21 mouse cellular contexts compared by ENCODE assay signal in the genomic region with DNA sequence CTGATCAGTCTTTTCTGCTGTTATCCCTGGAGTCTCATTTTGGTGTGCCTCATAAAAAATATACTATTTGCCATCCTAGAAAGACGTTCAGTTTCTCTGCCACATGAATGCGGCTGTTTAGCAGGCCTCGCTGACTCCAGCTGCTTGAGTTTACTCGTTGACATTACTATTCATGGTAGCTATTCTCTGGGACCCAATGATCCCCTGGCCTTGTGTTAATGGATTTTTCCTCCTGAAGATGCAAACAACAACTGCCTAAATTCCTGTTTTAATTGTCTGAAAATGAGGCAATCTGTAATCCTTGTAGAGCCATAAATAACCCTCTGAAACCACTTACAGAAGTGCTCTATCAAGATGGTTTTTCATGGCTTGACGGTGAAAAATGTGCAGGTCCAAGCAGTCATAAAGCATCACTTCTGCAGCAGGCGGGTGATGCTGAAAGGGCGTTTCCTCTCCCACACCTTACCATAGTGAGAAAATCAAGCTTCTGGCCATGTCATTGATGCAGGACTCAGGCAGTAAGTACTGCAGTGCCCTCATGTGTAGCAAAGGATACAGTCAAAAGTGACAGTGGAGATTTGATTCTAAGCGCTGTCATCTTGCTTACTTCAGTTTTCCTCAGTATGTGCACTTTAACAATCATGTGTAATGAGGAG.
DNase-seq lines count a peak whose midpoint lies in the region; ATAC-seq and TF ChIP-seq lines count a peak whose summit lies in the region.
"Had no signal": no experiment of that assay in that cellular context is flagged by ENCODE, and none has a peak within 500 bp of the region (broad histone marks: within the 10 kb centered on the region; RNA-seq: fewer than 3 reads in every experiment).

No protein-coding gene starts in this region.

- H3K27me3 ChIP-seq in midbrain, embryonic 12.5 days: no peaks in the 10 kb centered on the region
- no peaks in the 10 kb centered on the region for H3K27me3 ChIP-seq in midbrain, embryonic 13.5 days
- H3K27me3 ChIP-seq in hindbrain, embryonic 14.5 days (ENCODE audit: control insufficient read depth, insufficient read depth, low read length): no peaks in the 10 kb centered on the region
- no peaks in the 10 kb centered on the region for H3K27me3 ChIP-seq in neural tube, embryonic 14.5 days (ENCODE audit: control insufficient read depth, insufficient read depth, low read length)
- H3K27me3 ChIP-seq: embryonic facial prominence, embryonic 15.5 days; forebrain, embryonic 15.5 days; heart, embryonic 13.5 days had no signal

- intact Hi-C loops in left cerebral cortex, adult 2 months (cut with DNase I): no loop called here

- no peak overlapping the region for H3K4me3 ChIP-seq in midbrain, embryonic 12.5 days
- H3K4me3 ChIP-seq in midbrain, embryonic 13.5 days (replicated peaks): no peak overlapping the region
- no peak overlapping the region for H3K4me3 ChIP-seq in hindbrain, embryonic 14.5 days (replicated peaks; ENCODE audit: low read length)
- no peak overlapping the region for H3K4me3 ChIP-seq in neural tube, embryonic 14.5 days (ENCODE audit: low read depth, low read length)
- H3K4me3 ChIP-seq in left cerebral cortex, adult 2 months: no peak overlapping the region
- H3K4me3 ChIP-seq: embryonic facial prominence, embryonic 15.5 days; forebrain, embryonic 15.5 days; heart, adult 2 months; heart, embryonic 13.5 days; layer of hippocampus, adult 2 months had no signal

- no peak overlapping the region for H3K9ac ChIP-seq in midbrain, embryonic 12.5 days (replicated peaks)
- no peak overlapping the region for H3K9ac ChIP-seq in midbrain, embryonic 13.5 days (replicated peaks)
- H3K9ac ChIP-seq in hindbrain, embryonic 14.5 days: no peak overlapping the region
- H3K9ac ChIP-seq in neural tube, embryonic 14.5 days (replicated peaks; ENCODE audit: low read depth, low read length): no peak overlapping the region
- H3K9ac ChIP-seq: embryonic facial prominence, embryonic 15.5 days; forebrain, embryonic 15.5 days; heart, embryonic 13.5 days had no signal

- ATAC-seq in midbrain, embryonic 12.5 days (ENCODE audit: low FRiP score, low read depth): 0 out of 2 replicates have a peak, but pooled peaks have one; percentile 23
- no peak for ATAC-seq in midbrain, embryonic 13.5 days
- no peak for ATAC-seq in hindbrain, embryonic 14.5 days (ENCODE audit: low FRiP score)
- peak; percentile 89 for ATAC-seq in neural tube, embryonic 14.5 days (ENCODE audit: low read depth)
- ATAC-seq: forebrain, embryonic 15.5 days; intestine, postnatal 0 days had no signal

- no peak overlapping the region for H3K4me2 ChIP-seq in midbrain, embryonic 12.5 days (replicated peaks)
- no peak overlapping the region for H3K4me2 ChIP-seq in midbrain, embryonic 13.5 days (replicated peaks)
- no peak overlapping the region for H3K4me2 ChIP-seq in hindbrain, embryonic 14.5 days (replicated peaks)
- no peak overlapping the region for H3K4me2 ChIP-seq in neural tube, embryonic 14.5 days (ENCODE audit: low read depth, low read length)
- H3K4me2 ChIP-seq: embryonic facial prominence, embryonic 15.5 days; forebrain, embryonic 15.5 days; heart, embryonic 13.5 days had no signal

- TF ChIP-seq POLR2A in brain, embryonic 14.5 days (IDR thresholded peaks at IDR 0.05; ENCODE audit: borderline replicate concordance, extremely low read depth, insufficient read depth, insufficient read length, poor library complexity, severe bottlenecking): no peak

- no peaks in the 10 kb centered on the region for H3K36me3 ChIP-seq in midbrain, embryonic 12.5 days
- no peaks in the 10 kb centered on the region for H3K36me3 ChIP-seq in midbrain, embryonic 13.5 days
- no peaks in the 10 kb centered on the region for H3K36me3 ChIP-seq in hindbrain, embryonic 14.5 days (replicated peaks; ENCODE audit: control insufficient read depth, insufficient read depth)
- H3K36me3 ChIP-seq in neural tube, embryonic 14.5 days (ENCODE audit: control insufficient read depth, insufficient read depth, low read length): no peaks in the 10 kb centered on the region
- H3K36me3 ChIP-seq: embryonic facial prominence, embryonic 15.5 days; forebrain, embryonic 15.5 days; heart, embryonic 13.5 days had no signal

- WGBS in midbrain, embryonic 12.5 days: 70% methylated on average over 8 of the region's 8 CpGs
- 70% methylated on average over 8 of the region's 8 CpGs for WGBS in midbrain, embryonic 13.5 days
- 67% methylated on average over 8 of the region's 8 CpGs for WGBS in hindbrain, embryonic 14.5 days
- 31% methylated on average over 8 of the region's 8 CpGs for WGBS in neural tube, embryonic 14.5 days

- no peaks in the 10 kb centered on the region for H3K9me3 ChIP-seq in midbrain, embryonic 12.5 days
- no peaks in the 10 kb centered on the region for H3K9me3 ChIP-seq in midbrain, embryonic 13.5 days
- no peaks in the 10 kb centered on the region for H3K9me3 ChIP-seq in hindbrain, embryonic 14.5 days (ENCODE audit: control insufficient read depth, low read length)
- H3K9me3 ChIP-seq in neural tube, embryonic 14.5 days (ENCODE audit: control insufficient read depth, low read length): no peaks in the 10 kb centered on the region
- H3K9me3 ChIP-seq: embryonic facial prominence, embryonic 15.5 days; forebrain, embryonic 15.5 days; heart, embryonic 13.5 days had no signal

- no peak overlapping the region for H3K27ac ChIP-seq in midbrain, embryonic 12.5 days (replicated peaks)
- no peak overlapping the region for H3K27ac ChIP-seq in midbrain, embryonic 13.5 days
- H3K27ac ChIP-seq in hindbrain, embryonic 14.5 days: no peak overlapping the region; the same call in 1 of the 2 replicates
- peak overlapping the region; percentile 40; the same call in 1 of the 2 replicates for H3K27ac ChIP-seq in neural tube, embryonic 14.5 days (ENCODE audit: low read depth, low read length)
- H3K27ac ChIP-seq in left cerebral cortex, adult 2 months: no peak overlapping the region
- H3K27ac ChIP-seq: embryonic facial prominence, embryonic 15.5 days; forebrain, embryonic 15.5 days; heart, adult 2 months; heart, embryonic 13.5 days; layer of hippocampus, adult 2 months had no signal

- peak; percentile 26 for DNase-seq in brain, embryonic 14.5 days (ENCODE audit: low read depth)
- DNase-seq in hindbrain, embryonic 14.5 days (ENCODE audit: low spot score): peak; percentile 27
- DNase-seq in left cerebral cortex, adult 2 months (ENCODE audit: extremely low spot score in 1 of 2, low spot score in 2 of 2): no peak
- no peak for DNase-seq in lung, postnatal 10 days
- DNase-seq: adrenal gland, adult 2 months; cerebellum, adult 18-20 months; cerebellum, postnatal 25 days; gastrocnemius, postnatal 36 days; heart, adult 2 months; heart, postnatal 14 days; kidney, postnatal 25 days; right cerebral cortex, postnatal 4 days; thymus, postnatal 25 days had no signal

- no peak for TF ChIP-seq CTCF in brain, embryonic 14.5 days (IDR thresholded peaks at IDR 0.05; ENCODE audit: borderline replicate concordance, extremely low read depth, insufficient read depth, insufficient read length)
- TF ChIP-seq CTCF in left cerebral cortex, adult 2 months (IDR thresholded peaks at IDR 0.05): no peak

- no peaks in the 10 kb centered on the region for H3K4me1 ChIP-seq in midbrain, embryonic 12.5 days
- no peaks in the 10 kb centered on the region for H3K4me1 ChIP-seq in midbrain, embryonic 13.5 days (replicated peaks)
- H3K4me1 ChIP-seq in hindbrain, embryonic 14.5 days (replicated peaks; ENCODE audit: control insufficient read depth, insufficient read depth, low read length): no peaks in the 10 kb centered on the region
- no peaks in the 10 kb centered on the region for H3K4me1 ChIP-seq in neural tube, embryonic 14.5 days (ENCODE audit: control insufficient read depth, insufficient read depth, low read length)
- H3K4me1 ChIP-seq: embryonic facial prominence, embryonic 15.5 days; forebrain, embryonic 15.5 days; heart, embryonic 13.5 days had no signal

Comparison
In these comparisons a context has a peak if more than half of its experiments do, and no peak if none do; other contexts are left out.
1. ATAC-seq: peak in midbrain, embryonic 12.5 days (single experiment) and neural tube, embryonic 14.5 days (single experiment); none in midbrain, embryonic 13.5 days (single experiment) and hindbrain, embryonic 14.5 days (single experiment).
2. DNase-seq: peak in brain, embryonic 14.5 days (single experiment) and hindbrain, embryonic 14.5 days (single experiment); none in left cerebral cortex, adult 2 months (0 of 2) and lung, postnatal 10 days (single experiment).